Mouse (Mus musculus) MEL (cell line): ENCODE results near the gene Stk16. TPM values are rescaled to one million over a fixed set of nuclear protein-coding genes. Genes with fewer than 3 reads are reported as not detected.
"Not testable (repeated sequence)": the region's sequence is repeated elsewhere in the genome, so short reads cannot be mapped to it uniquely, and the experiment has no call there.

Source experiments
- DNase-seq: peaks from one replicate; pipeline ENCODE4 v3.0.0; 2011; ENCODE audit warnings: low read depth, low spot score
- H3K27ac ChIP-seq: 2 replicates; pipeline ENCODE4 v1.5.1; 2012; ENCODE audit warnings: low read depth, mild to moderate bottlenecking, control low read depth, low read length, moderate library complexity; ENCODE audit not compliant: control insufficient read depth
- H3K27me3 ChIP-seq, 2 experiments: fragments of 150-350 bp in 1 of 2; sonication (generic) in 1 of 2; 2 replicates each; pipeline ENCODE4 v1.6.1; 2012; ENCODE audit warnings: low read length in 2 of 2, mild to moderate bottlenecking in 2 of 2, improper control_type of control experiment in 1 of 2, moderate library complexity in 1 of 2; ENCODE audit not compliant: insufficient read depth in 2 of 2, control insufficient read depth in 1 of 2
- H3K36me3 ChIP-seq, 2 experiments: 2 replicates each; pipeline ENCODE4 v1.6.1; 2012 to 2014; ENCODE audit warnings: low read length in 2 of 2, improper control_type of control experiment in 1 of 2, inconsistent platforms in 1 of 2, mild to moderate bottlenecking in 1 of 2; ENCODE audit not compliant: insufficient read depth in 2 of 2, control insufficient read depth in 1 of 2
- H3K4me1 ChIP-seq, 2 experiments: fragments of 150-350 bp in 1 of 2; sonication (generic) in 1 of 2; 2 replicates each; pipeline ENCODE4 v1.6.1; 2012; ENCODE audit warnings: low read length in 2 of 2, improper control_type of control experiment in 1 of 2, mild to moderate bottlenecking in 1 of 2; ENCODE audit not compliant: insufficient read depth in 2 of 2, control insufficient read depth in 1 of 2
- H3K4me3 ChIP-seq, 2 experiments: fragments of 150-350 bp in 1 of 2; sonication (generic) in 1 of 2; 2 replicates each; pipeline ENCODE4 v1.5.1; 2012; ENCODE audit warnings: low read depth in 2 of 2, low read length in 2 of 2, mild to moderate bottlenecking in 2 of 2, moderate library complexity in 2 of 2, control low read depth in 1 of 2, improper control_type of control experiment in 1 of 2; ENCODE audit not compliant: control insufficient read depth in 1 of 2, insufficient read depth in 1 of 2
- H3K79me2 ChIP-seq: 2 replicates; pipeline ENCODE4 v1.6.1; 2012; ENCODE audit warnings: mild to moderate bottlenecking, low read length, moderate library complexity; ENCODE audit not compliant: control insufficient read depth, poor library complexity, insufficient read depth
- H3K9ac ChIP-seq: 2 replicates; pipeline ENCODE4 v1.6.1; 2012; ENCODE audit warnings: low read depth, mild to moderate bottlenecking, control low read depth, low read length, moderate library complexity; ENCODE audit not compliant: control insufficient read depth, poor library complexity, severe bottlenecking
- H3K9me3 ChIP-seq: fragments of 150-350 bp; sonication (generic); replicated peaks from 2 replicates; pipeline ENCODE4 v1.6.1; 2012; ENCODE audit warnings: mild to moderate bottlenecking, low read length, improper control_type of control experiment, moderate library complexity; ENCODE audit not compliant: insufficient read depth
- CTCF ChIP-seq, 3 experiments: IDR thresholded peaks in 2 of 3; conservative IDR thresholded peaks in 1 of 3; 2 replicates each; pipeline ENCODE4 v1.5.1; 2011 to 2012; ENCODE audit warnings: low read length in 3 of 3, low read depth in 2 of 3, mild to moderate bottlenecking in 2 of 3, improper control_type of control experiment in 1 of 3, inconsistent platforms in 1 of 3, mixed read lengths in 1 of 3, moderate library complexity in 1 of 3; ENCODE audit not compliant: control insufficient read depth in 1 of 3, insufficient read depth in 1 of 3, poor library complexity in 1 of 3, severe bottlenecking in 1 of 3
- E2F4 ChIP-seq: IDR thresholded peaks from 2 replicates; pipeline ENCODE4 v1.6.1; 2011; ENCODE audit warnings: low read depth, low read length, improper control_type of control experiment, borderline replicate concordance
- ETS1 ChIP-seq: IDR thresholded peaks from 2 replicates; pipeline ENCODE4 v1.6.1; 2012; ENCODE audit warnings: low read depth, mild to moderate bottlenecking, inconsistent platforms, low read length, improper control_type of control experiment, moderate library complexity
- GABPA ChIP-seq: IDR thresholded peaks from 2 replicates; pipeline ENCODE4 v1.6.1; 2012; ENCODE audit warnings: low read depth, mild to moderate bottlenecking, inconsistent platforms, low read length, improper control_type of control experiment, moderate library complexity
- GATA1 ChIP-seq: IDR thresholded peaks from 2 replicates; pipeline ENCODE4 v1.6.1; 2011; ENCODE audit warnings: low read depth, low read length, improper control_type of control experiment
- HCFC1 ChIP-seq: IDR thresholded peaks from 2 replicates; pipeline ENCODE4 v1.6.1; 2012; ENCODE audit warnings: low read depth, mild to moderate bottlenecking, inconsistent platforms, low read length, improper control_type of control experiment, moderate library complexity
- JUND ChIP-seq: IDR thresholded peaks from 2 replicates; pipeline ENCODE4 v1.6.1; 2011; ENCODE audit warnings: low read depth, mild to moderate bottlenecking, improper control_type of control experiment, low read length
- MAFK ChIP-seq: IDR thresholded peaks from 2 replicates; pipeline ENCODE4 v1.6.1; 2011; ENCODE audit warnings: low read depth, mild to moderate bottlenecking, low read length, improper control_type of control experiment, borderline replicate concordance
- MAX ChIP-seq: IDR thresholded peaks from 2 replicates; pipeline ENCODE4 v1.6.1; 2011; ENCODE audit warnings: low read length, improper control_type of control experiment
- MEF2A ChIP-seq: IDR thresholded peaks from 2 replicates; pipeline ENCODE4 v1.6.1; 2014; ENCODE audit warnings: low read depth, mild to moderate bottlenecking, inconsistent platforms, low read length, improper control_type of control experiment; ENCODE audit not compliant: poor library complexity, insufficient replicate concordance, severe bottlenecking; ENCODE audit errors: extremely low read depth
- MYB ChIP-seq: IDR thresholded peaks from 2 replicates; pipeline ENCODE4 v1.6.1; 2011; ENCODE audit warnings: mild to moderate bottlenecking, low read depth, low read length, improper control_type of control experiment
- MYC ChIP-seq: IDR thresholded peaks from 2 replicates; pipeline ENCODE4 v1.6.1; 2011; ENCODE audit warnings: low read depth, mild to moderate bottlenecking, low read length, improper control_type of control experiment, moderate library complexity
- NRF1 ChIP-seq: IDR thresholded peaks from 2 replicates; pipeline ENCODE4 v1.6.1; 2014; ENCODE audit warnings: low read depth, mild to moderate bottlenecking, inconsistent platforms, low read length, improper control_type of control experiment, moderate library complexity; ENCODE audit not compliant: poor library complexity, insufficient read depth, severe bottlenecking
- POLR2AphosphoS5 ChIP-seq: IDR thresholded peaks from 2 replicates; pipeline ENCODE4 v1.6.1; 2012; ENCODE audit warnings: low read depth, borderline replicate concordance, mild to moderate bottlenecking, inconsistent platforms, low read length, moderate library complexity, mixed read lengths
- RAD21 ChIP-seq: IDR thresholded peaks from 2 replicates; pipeline ENCODE4 v1.6.1; 2011; ENCODE audit warnings: mild to moderate bottlenecking, low read depth, low read length, improper control_type of control experiment
- RCOR1 ChIP-seq: IDR thresholded peaks from 2 replicates; pipeline ENCODE4 v1.6.1; 2012; ENCODE audit warnings: low read depth, mild to moderate bottlenecking, inconsistent platforms, low read length, improper control_type of control experiment
- SMC3 ChIP-seq: IDR thresholded peaks from 2 replicates; pipeline ENCODE4 v1.6.1; 2011; ENCODE audit warnings: low read depth, low read length, improper control_type of control experiment
- TBP ChIP-seq: IDR thresholded peaks from 2 replicates; pipeline ENCODE4 v1.8.0; 2011; ENCODE audit warnings: low read depth, low read length, improper control_type of control experiment
- UBTF ChIP-seq: IDR thresholded peaks from 2 replicates; pipeline ENCODE4 v1.6.1; 2012; ENCODE audit warnings: low read depth, mild to moderate bottlenecking, inconsistent platforms, low read length, improper control_type of control experiment, moderate library complexity, borderline replicate concordance; ENCODE audit not compliant: insufficient read depth
- ZKSCAN1 ChIP-seq: IDR thresholded peaks from 2 replicates; pipeline ENCODE4 v1.6.1; 2012; ENCODE audit warnings: low read depth, mild to moderate bottlenecking, inconsistent platforms, low read length, improper control_type of control experiment, moderate library complexity
- ZMIZ1 ChIP-seq: IDR thresholded peaks from 2 replicates; pipeline ENCODE4 v1.6.1; 2012; ENCODE audit warnings: low read depth, mild to moderate bottlenecking, inconsistent platforms, low read length, improper control_type of control experiment, moderate library complexity
- ZNF384 ChIP-seq: IDR thresholded peaks from 2 replicates; pipeline ENCODE4 v1.6.1; 2012; ENCODE audit warnings: low read depth, mild to moderate bottlenecking, inconsistent platforms, low read length, improper control_type of control experiment
- polyA plus RNA-seq, 2 experiments: library from polyadenylated mRNA; stranded (reverse) in 1 of 2; unstranded in 1 of 2; fragments of >175 nt in 1 of 2; fragments of >200 nt in 1 of 2; gene quantifications; 2 replicates each; pipeline versions ENCODE4 v1.2.1 to v1.2.4; 2012; ENCODE audit warnings: low replicate concordance in 2 of 2, low read depth in 1 of 2; ENCODE audit not compliant: insufficient read length in 2 of 2, insufficient read depth in 1 of 2, missing spikeins in 1 of 2
- total RNA-seq: library from RNA; depleted of rRNA; stranded (reverse); fragments of 300-350 nt; gene quantifications from 2 replicates; pipeline ENCODE4 v1.2.3, GENCODE M21; 2012

Gene Stk16
- total and polyA plus RNA-seq, 3 experiments, result 110 to 154 TPM; not detected in 1

GRCm38 (mm10) chr1:75231664-75232152 is 21.1 kb downstream of the Stk16 start, which contains the start of gene A630095N17Rik:
TSS of gene A630095N17Rik (minus strand) at chr1:75232102.
- H3K27ac ChIP-seq, result no peak within 1 kb of the TSS
- no peak within 1 kb of the TSS for H3K9ac ChIP-seq
- TF ChIP-seq ZMIZ1, result no peak
- no peak for TF ChIP-seq GABPA
- no peak for TF ChIP-seq ZNF384
- no peak for TF ChIP-seq HCFC1
- no peak for TF ChIP-seq MYB
- no peak for TF ChIP-seq UBTF
- no peak for TF ChIP-seq NRF1
- TF ChIP-seq MAX, result no peak
- TF ChIP-seq MYC, result no peak
- no peak for TF ChIP-seq RCOR1
- no peak for TF ChIP-seq CTCF (IDR thresholded peaks at IDR 0.05 in 2 of 3, conservative IDR thresholded peaks at IDR 0.05 in 1 of 3; ENCODE audit: control insufficient read depth in 1 of 3, insufficient read depth in 1 of 3, low read depth in 2 of 3, low read length in 3 of 3, poor library complexity in 1 of 3, severe bottlenecking in 1 of 3)
- TF ChIP-seq JUND, result no peak
- TF ChIP-seq MAFK, result no peak
- TF ChIP-seq MEF2A, result no peak
- no peak for TF ChIP-seq E2F4
- TF ChIP-seq ETS1, result no peak
- TF ChIP-seq POLR2AphosphoS5, result no peak
- no peak for TF ChIP-seq TBP
- no peak for TF ChIP-seq GATA1
- TF ChIP-seq ZKSCAN1, result no peak
- TF ChIP-seq, all 39 proteins: peak for 0
- peaks cover 20 to 46% of the 10 kb centered on the region in 2 experiments for H3K4me1 ChIP-seq
- no peaks in the 10 kb centered on the region for H3K9me3 ChIP-seq
- no peak for DNase-seq
- H3K27me3 ChIP-seq, result no peaks in the 10 kb centered on the region
- H3K36me3 ChIP-seq, result peaks cover 0 to 42% of the 10 kb centered on the region in 2 experiments; a peak in 2 of 4 replicates
- H3K79me2 ChIP-seq, result no peaks in the 10 kb centered on the region; the same call in 1 of the 2 replicates
- H3K4me3 ChIP-seq, result no peak within 1 kb of the TSS

GRCm38 (mm10) chr1:75232489-75232888 is 21.9 kb downstream of the Stk16 start:
- Histone ChIP-seq H3K4me1 (peaks cover 14 to 38% of the 10 kb centered on the region in 2 experiments), H3K36me3 (peaks cover 0 to 35% of the 10 kb centered on the region in 2 experiments; a peak in 2 of 4 replicates)
- H3K79me2 ChIP-seq, DNase-seq, H3K4me3 ChIP-seq, H3K27me3 ChIP-seq, H3K9me3 ChIP-seq, H3K9ac ChIP-seq, H3K27ac ChIP-seq: not testable (repeated sequence)
- TF ChIP-seq MYC (peak; percentile 66; the same call in 1 of the 2 replicates), SMC3 (peak; percentile 13; the same call in 1 of the 2 replicates), CTCF (IDR thresholded peaks at IDR 0.05 in 2 of 3, conservative IDR thresholded peaks at IDR 0.05 in 1 of 3; ENCODE audit: control insufficient read depth in 1 of 3, insufficient read depth in 1 of 3, low read depth in 2 of 3, low read length in 3 of 3, poor library complexity in 1 of 3, severe bottlenecking in 1 of 3) (peak in 2 of 3 experiments; percentile 34 to 41; a peak in 5 of 6 replicates), RAD21 (peak; percentile 0; the same call in 1 of the 2 replicates)
